Mouse (Mus musculus) hindlimb bud, embryonic 11.5 days (tissue): ENCODE measurements around the gene Sgsm1.

Experiments used
- DNase-seq: peaks from one replicate; pipeline ENCODE4 v3.0.0-alpha.2; 2012; ENCODE audit warnings: low read depth, low spot score; ENCODE audit errors: extremely low spot score

Gene Sgsm1

GRCm38 (mm10) chr5:113323784-113324638, 13.4 kb upstream of the Sgsm1 start:
- DNase-seq = no peak

DNA sequence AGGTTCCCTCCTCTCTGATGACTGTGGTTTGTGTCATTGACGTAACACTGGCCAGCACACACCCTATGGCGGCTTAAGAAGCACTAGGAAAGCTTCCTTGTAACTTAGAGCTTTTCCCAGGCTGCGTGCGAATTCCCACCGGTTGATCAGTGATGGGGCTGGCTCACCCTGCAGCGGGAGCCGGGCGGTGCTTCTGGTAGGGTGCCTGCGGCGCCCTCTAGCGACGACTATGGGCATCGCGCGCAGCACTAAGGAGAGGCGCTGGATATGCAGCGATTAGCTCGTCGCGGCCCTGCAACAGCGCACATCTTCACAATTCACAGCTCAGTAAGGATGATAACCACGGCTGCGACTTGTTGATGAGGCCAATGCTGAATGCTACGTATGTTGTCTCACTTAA, 3.4 kb upstream of the Sgsm1 start:
- no peak for DNase-seq

DNA sequence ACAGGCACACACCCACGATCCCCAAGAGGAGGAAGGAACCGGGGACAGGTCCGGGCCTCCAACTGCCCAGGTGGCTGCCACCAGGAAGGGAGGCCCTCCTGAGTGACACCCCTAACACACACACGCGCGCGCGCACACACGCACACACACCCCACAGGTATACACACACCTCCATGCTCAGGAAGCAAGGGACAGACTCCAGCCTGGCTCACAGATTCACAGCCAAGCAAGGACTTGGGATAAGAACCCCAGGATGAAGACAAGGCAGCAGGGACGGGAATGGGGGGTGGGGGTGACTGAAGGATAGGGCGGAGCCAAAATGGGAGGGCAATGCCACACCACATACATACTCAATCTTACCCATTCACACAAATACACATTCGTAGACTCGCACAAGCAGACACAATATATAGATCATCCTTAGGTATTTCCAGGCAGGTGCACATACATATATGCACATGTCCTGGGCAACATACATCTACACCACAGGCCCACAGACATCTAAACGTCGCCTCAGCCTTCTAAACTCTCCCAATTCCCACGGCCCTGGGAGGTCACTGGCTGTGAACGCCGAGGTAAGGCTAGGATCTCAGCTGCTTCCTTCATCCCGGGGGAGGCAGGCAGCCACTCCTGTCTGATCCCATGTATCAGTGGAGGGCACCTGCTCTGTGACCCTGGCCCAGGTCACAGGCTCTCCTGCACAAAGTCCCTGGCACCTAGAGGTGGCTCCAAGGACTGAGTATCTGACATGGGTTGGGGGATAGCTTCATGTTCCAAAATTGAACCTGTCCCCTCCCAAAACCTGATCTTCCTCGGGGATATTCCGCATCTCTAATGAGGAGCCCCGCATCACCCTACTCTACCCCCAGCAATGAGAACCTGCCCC, 852 bp downstream of the Sgsm1 start:
- no peak for DNase-seq

GRCm38 (mm10) chr5:113306750-113307477, 3.7 kb downstream of the Sgsm1 start:
- DNase-seq = no peak

GRCm38 (mm10) chr5:113304527-113304926, 6.1 kb downstream of the Sgsm1 start:
- DNase-seq = no peak

DNA sequence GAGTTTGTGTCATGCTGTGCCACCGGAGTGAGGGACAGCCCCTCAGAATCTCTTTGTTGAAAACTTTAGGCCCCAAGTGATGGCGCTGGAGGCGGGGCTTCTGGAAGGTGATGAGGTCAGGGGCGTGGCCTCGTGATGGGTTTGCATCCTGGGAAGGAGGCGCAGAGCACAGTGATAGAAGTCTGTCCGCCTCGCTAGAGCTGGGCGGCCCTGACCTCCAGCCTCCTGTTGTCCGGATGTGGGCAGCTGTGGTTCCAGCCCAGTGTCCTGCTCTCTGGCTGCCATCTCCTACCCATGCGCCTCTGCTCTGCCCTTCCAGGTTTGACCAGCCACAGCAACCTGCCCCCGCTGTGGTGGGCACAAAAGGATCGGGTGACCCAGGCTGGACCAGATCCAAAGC, 8.7 kb downstream of the Sgsm1 start:
- DNase-seq = no peak

DNA sequence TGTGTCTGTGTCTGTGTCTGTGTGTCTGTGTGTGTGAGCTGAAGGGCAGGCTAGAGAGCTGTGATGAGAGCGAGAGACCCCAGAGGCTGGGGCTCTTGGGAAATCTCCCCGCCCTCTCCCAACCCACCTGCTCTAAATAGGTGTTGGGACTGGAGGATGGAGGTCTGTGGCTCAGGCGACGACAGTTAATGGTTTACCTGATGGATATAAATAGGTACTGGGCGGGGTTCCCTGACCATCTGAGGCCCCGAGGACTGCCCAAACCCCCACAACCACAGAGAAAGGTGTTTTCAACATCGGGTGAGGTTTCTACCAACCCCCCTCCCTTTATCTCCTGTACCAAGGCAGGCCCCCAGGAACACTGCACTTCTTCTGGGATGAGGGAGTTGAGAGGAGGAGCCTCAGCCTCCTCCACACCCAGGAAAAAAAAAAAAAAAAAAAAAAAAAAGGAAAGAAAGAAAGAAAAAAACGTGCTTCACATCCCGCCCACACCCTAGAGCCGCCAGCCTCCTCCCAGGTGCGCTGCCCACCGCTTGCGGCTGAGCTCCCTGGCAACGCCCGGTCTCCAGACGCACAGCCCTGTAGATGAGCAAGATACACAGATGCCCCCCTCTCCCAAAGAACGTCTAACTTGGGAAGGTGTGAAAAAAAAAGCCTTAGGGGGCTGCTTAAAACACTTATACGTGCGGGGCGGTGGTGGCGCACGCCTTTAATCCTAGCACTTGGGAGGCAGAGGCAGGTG, 10.3 kb downstream of the Sgsm1 start:
- DNase-seq = no peak

GRCm38 (mm10) chr5:113299433-113299832, 11.2 kb downstream of the Sgsm1 start:
- no peak for DNase-seq

DNA sequence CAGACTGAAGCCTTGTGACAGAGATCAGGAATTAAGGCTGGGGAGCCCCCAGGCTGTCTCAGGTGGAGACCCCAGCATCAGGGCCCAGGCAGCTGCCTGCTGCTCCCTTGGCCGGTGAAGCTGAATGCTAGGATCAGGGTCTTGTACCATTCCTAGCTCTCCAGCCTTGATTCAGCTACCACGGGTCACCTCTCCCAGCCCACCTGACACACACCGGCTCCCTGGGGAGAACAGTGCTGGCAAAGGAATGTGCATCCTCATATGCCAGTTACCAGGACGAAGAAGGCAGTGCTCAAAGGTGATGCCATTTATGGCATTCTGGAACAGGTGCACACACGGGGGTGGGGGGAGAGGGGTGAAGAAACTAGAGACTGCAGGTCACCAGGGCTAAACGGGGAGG, 11.8 kb downstream of the Sgsm1 start:
- DNase-seq = no peak

DNA sequence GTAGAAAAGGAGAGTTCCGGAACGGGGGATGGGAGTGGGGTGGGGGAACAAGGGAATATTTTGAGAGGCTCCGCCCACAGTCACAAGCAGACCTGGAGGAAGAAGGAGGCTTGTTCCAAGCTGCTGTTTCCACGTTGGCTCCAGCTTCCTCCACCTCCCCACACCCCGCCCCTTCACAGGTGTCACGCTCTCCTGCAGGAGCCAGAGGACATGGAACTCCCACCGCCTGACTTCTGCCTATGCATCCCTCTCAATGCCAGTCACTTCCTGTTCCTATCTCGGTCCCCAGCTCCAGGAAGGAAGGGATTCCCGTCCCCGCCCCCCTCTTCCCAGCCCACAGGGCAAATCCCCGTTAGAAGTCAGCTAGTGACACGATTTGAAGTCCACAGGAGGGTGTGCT, 12.5 kb downstream of the Sgsm1 start:
- DNase-seq = no peak

GRCm38 (mm10) chr5:113295791-113296190, 14.8 kb downstream of the Sgsm1 start:
- no peak for DNase-seq

DNA sequence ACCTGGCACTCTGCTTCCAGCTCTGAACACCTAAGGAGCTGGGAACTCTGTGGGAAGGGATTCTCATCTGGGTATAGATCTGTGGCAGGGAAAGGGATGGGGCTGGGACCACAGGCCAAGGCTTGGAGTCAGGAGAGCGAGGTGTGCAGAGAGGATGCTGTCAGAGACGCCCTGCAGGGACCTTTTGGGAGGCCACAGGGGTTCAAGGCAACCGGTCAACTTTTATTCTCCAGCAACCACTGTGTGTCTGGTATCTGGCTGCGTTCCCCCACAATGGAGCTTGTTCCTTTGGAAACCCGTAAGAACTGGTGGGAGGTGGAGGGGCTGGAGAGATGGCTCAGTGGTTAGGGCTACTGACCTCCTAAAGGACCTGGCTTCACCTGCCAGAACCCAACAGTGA, 16.0 kb downstream of the Sgsm1 start:
- DNase-seq = no peak

GRCm38 (mm10) chr5:113293446-113293845, 17.1 kb downstream of the Sgsm1 start:
- no peak for DNase-seq

- no peak for DNase-seq
Observed at GRCm38 (mm10) chr5:113292832-113293231, 17.8 kb downstream of the Sgsm1 start.

DNA sequence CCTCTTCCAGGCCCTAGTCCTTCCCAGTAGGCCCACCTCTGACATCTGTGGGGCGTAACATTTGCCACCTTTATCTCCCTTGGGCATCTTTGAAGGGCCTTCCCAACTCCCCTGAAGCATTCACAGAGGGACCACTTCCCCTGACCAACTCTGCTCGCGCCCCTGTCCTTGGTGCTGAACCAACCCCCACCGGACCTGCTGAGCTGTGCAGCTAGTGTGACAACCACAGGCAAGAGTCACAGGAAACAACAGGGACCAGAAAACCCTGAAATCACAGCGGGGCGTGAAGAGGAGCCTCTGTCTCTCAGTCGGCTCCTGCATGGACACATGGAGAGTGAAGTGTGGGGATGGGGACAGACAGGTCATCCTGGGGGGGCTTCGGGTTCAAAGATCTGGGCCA, 18.4 kb downstream of the Sgsm1 start:
- DNase-seq = no peak

GRCm38 (mm10) chr5:113291125-113291524, 19.5 kb downstream of the Sgsm1 start:
- no peak for DNase-seq

- no peak for DNase-seq
Observed at GRCm38 (mm10) chr5:113290149-113290548, 20.4 kb downstream of the Sgsm1 start.

- no peak for DNase-seq
Observed at GRCm38 (mm10) chr5:113288490-113288889, 22.1 kb downstream of the Sgsm1 start.

GRCm38 (mm10) chr5:113287762-113288161, 22.8 kb downstream of the Sgsm1 start:
- DNase-seq = no peak
